Mouse (Mus musculus): Measurements from ENCODE around the gene Gria4.

- no peak for TF ChIP-seq GATA1 (IDR thresholded peaks at IDR 0.05; ENCODE audit: borderline replicate concordance, low read length)
- TF ChIP-seq FLI1 (IDR thresholded peaks at IDR 0.05; ENCODE audit: low read length) = no peak
Measured at GRCm38 (mm10) chr9:4680244-4680643, 115.8 kb downstream of the Gria4 start.
